Mouse (Mus musculus) gastrocnemius, adult 18-20 months (tissue): ENCODE measurements at regions not wholly inside any gene's neighbourhood (a gene's known extent, or its start where the extent isn't known, plus 50 kb on each side); places are given as distances from the start of the nearest gene placed in this dataset.
A peak's percentile ranks its signal among the peaks of the same experiment; 100 is the strongest.

Source experiments
- DNase-seq: peaks from one replicate; pipeline ENCODE4 v3.0.0; 2021; ENCODE audit warnings: low spot score

DNA sequence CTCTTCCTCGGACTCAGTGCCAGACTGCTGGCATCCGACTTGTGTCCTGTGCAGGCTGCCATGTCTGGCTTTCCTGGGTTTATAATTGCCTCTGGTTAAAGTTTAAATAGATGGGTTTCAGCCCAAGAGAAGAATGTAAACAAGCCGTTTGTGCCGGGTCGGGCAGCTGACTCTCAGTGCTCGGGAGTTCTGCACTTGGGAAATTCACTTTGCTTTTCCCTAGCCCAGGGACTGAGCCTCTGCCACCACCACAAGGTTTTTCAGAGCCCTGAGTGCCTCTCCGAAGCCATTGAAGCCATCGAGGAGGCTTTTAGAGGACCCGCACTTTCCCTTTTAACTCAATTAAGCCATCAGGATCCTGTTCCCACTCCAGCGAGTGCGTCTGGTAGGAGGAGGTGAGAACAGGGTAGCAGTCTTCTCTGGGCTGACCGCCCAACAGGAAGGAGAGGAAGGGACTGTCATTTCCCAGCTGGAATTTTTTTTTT lies 80.8 kb upstream of the Mkln1 start:
- peak; percentile 44 for DNase-seq

DNA sequence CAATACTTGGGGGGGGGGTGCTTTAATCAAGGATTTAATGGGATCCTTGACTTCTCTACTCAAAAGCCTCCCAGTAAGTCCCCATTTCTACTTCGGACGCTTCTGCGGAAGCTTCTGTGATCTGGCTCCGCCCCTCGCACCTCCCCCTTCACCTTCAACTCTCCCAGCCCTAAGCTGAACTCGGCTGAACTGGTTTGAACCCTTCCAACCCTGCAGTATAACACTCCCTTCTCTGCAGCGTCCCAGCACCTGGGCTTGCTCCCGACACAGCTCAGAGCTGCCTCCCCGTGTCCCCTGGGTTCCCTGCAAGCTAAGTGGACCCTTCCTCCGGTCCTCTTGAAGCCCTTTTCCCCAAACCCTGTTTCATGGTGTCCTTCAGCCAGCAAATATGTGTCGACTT lies 80.0 kb upstream of the Mkln1 start:
- peak; percentile 67 for DNase-seq

DNA sequence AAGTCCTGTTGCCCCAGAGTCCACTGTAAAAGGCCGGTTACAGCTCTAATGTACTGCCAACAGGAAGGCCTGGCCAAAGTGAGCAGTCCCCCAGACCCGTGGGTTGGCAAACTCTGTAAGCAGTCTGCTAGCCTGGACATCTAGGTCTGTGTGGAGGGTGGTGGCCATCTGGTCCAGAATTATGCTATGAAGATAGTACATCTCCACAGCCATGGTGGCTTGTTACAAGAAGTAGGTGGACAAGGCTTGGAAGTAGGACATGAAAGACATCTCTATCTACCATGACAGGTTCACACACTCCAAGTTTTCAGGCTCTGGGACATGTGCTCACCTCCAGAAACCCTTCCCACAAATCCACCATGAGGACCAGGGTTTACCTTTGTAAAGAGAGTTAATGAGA lies 79.1 kb upstream of the Mkln1 start:
- no peak for DNase-seq

GRCm38 (mm10) chr6:31320141-31320830 lies 78.2 kb upstream of the Mkln1 start:
- no peak for DNase-seq

DNA sequence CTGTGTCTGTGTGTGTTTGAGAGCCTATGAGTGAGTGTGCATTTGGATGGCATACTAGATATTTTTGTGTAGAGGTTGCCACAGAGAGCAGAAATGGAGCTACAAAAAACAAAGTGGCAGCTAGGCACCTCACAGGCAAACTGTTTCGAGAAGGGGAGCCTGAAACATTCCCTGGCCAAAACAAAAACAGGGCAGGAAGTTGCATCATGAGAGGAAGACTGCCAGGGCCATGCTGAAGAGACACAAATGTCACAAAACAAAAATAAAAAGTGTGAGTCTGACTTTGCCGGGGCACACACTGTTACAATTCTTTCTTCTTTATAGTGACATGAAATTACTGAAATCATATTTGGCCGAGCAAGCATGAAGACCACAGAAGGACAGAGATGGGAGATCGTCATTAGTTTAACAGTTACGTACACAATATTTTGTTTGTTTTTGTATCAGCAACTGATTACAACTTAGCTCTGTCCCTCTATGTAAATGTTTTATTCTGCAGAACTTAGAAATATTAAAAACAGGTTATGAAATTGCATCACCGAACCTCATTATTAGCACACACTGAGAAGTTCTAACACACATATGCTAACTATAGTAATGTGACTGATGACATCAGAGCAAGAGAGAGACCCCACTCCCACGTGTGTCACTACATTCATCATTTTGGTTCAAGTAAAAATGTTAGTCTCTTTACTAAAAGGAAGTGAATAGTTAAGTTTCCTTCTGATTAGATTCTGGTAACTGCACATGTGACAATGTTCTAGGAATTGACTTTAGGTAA lies 77.3 kb upstream of the Mkln1 start:
- DNase-seq: peak; percentile 65

DNA sequence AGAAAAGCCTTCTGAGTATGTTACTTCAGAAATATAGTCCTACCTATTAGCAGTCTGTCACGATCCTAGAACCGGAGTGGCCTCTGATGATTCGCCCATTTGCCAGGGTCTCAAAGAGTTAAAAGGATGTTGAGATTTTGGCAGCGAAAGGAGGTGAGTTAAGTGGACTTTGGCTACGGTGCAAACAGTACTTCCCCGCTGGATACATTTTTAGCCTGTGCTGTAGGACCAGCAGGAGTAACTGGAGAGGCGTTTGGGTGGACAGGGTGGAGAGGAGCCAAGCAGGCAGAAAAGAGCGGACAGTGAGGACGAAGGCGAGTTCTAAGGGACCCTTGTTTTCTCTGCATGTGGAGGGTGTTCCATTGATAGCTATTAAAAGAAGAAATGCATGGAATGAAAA lies 76.6 kb upstream of the Mkln1 start:
- DNase-seq: peak; percentile 78

GRCm38 (mm10) chr6:31323228-31324190 lies 75.0 kb upstream of the Mkln1 start:
- DNase-seq: no peak

GRCm38 (mm10) chr6:31324717-31325116 lies 73.8 kb upstream of the Mkln1 start:
- DNase-seq: no peak

GRCm38 (mm10) chr6:31325621-31326020 lies 72.9 kb upstream of the Mkln1 start:
- no peak for DNase-seq

- peak; percentile 56 for DNase-seq
These were observed 68.2 kb upstream of the Mkln1 start for GRCm38 (mm10) chr6:31330327-31330726.

- DNase-seq: no peak
These were observed 67.7 kb upstream of the Mkln1 start for GRCm38 (mm10) chr6:31330868-31331267.

DNA sequence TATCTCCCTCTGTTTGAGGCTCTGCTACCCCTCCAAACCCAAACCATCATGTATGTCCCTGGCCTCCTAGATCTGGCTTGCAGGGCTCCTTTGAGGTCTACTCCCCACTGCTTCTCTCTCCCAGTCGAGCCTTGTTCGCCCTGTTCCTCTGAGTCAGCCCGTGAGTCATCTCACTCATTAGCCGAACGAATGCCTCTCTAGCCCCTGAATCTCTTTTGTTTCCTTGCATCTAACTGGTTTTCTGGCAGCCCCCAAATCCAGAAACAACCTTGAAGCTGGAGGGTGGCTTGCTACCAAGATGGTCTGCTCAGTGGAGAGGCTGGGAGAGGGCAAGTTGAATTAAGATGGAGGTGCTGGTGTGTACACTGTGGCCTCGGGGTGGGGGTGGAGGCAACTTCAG lies 66.3 kb upstream of the Mkln1 start:
- DNase-seq: no peak

DNA sequence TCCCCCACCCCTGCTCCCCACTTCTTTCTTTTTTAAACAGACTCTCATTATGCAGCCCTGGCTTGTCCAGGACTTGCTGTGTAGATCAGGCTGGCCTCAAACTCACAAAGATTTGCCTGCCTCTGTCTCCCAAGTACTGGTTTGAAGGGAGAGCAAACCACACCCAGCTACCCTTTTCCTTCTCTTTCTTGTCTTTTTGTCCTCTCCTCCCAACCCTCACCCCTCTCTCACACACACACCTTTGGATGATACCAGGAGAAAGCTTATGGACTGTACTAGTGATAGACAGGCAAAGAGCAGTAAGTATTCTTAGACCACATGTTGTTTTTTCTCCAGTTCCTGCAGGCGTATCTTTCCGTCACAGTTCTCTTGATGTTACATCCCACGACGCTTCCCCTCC lies 65.8 kb upstream of the Mkln1 start:
- no peak for DNase-seq

GRCm38 (mm10) chr6:31333228-31333922 lies 65.2 kb upstream of the Mkln1 start:
- DNase-seq: no peak

DNA sequence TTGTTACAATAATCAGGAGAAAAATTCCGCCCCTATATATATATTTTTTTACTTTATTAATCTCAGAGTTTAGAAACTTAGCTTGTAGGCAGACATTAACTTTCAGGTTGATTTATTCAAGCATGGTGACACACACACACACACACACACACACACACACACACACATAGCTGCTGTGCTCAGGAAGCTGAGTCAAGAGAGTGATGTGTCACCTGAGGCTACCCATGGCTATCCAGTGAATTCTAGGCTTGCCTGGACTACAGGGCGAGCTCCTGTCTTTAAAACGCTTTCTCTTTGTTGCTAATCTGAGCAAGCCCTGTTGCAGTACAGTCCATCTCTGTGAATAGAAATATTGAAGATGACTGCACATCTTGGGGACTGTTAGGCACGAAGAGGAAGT lies 64.4 kb upstream of the Mkln1 start:
- DNase-seq: no peak

DNA sequence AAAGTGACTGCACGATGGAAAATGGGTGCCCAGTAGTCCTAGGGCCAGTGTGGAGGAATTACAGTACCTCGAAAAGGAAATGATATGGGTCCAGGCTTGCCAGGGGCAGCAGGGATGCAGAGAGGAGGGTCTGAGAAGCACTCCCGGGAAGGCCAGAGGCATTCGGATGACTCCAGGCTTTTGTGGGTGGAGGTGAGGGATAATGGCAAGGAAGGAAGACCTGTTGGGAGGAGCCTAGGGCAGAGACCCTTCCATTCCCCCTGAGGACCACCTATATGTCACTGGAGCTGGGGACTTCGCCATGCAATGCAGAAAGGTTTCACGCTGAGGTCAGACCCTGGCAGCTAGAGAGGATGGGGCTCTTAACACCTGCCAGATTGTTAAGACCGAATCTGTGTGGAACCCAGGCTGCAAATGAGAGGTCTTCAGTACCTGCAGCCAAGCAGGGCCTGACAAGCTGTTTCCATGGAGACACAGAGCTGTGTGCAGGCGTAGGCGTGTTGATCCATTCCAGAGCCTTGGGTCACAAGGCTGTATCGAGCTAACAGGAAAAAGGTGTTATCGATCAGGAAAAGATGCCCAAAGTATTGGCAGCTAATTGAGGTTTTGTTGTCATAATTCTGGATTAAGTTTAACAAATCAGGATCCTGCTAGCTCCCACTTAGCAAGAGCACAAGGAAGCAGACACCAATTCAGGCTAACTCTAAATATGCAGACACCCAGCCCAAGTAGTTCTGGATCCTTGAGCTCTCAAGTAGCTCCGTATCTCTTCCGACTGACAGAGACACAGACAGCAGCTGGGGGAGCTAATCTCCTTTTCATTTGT lies 59.2 kb upstream of the Mkln1 start:
- no peak for DNase-seq

- DNase-seq: no peak
These were observed 58.6 kb upstream of the Mkln1 start for GRCm38 (mm10) chr6:31339948-31340250.

GRCm38 (mm10) chr6:31345366-31346084 lies 53.0 kb upstream of the Mkln1 start:
- peak; percentile 75 for DNase-seq

- DNase-seq: peak; percentile 48
These were observed 50.2 kb upstream of the Mkln1 start for GRCm38 (mm10) chr6:31348333-31348732.
